Mouse (Mus musculus): ENCODE measurements around the gene Hacl1. TPM values are rescaled to one million over a fixed set of nuclear protein-coding genes. Genes with fewer than 3 reads are reported as not detected.
A peak's percentile ranks its signal among the peaks of the same experiment; 100 is the strongest.

Hacl1 gene
- polyA plus RNA-seq, 1 experiment from 2014 or later, result 76.3 TPM

DNA sequence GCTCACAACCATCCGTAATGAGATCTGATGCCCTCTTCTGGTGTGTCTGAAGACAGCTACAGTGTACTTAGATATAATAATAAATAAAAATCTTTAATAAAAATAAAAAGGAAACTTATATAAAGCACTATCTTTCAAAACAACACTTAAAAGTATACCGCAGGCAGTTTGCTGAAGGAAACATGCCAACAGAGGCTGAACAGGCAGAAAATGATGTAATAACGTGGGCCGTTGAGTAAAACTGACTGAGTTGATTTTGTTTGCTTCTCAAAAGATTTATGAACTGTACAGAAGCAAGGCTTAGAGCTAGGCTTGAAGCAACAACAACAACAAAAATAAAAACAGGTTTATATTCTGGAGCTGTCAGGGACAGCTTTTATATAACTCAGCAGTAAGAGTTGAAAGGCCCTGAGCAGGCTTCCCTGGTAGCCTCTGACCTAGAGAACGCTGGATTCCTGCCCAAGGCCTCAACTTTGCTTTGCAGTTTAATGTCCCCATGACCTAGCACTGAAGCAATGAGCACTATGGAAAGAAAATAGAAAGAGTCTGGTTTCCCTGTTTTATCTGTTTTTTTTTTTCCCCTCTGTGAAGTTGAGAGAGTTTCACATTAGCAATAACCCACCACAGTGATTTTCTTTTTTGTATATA, 3.2 kb upstream of the Hacl1 start:
- no peak for DNase-seq (ENCODE audit: low spot score)
- ATAC-seq (replicated peaks; ENCODE audit: low FRiP score, low read depth), result no peak
- WGBS, result 62% methylated on average over 4 of the region's 5 CpGs
- no peak overlapping the region for H3K27ac ChIP-seq
- H3K36me3 ChIP-seq (ENCODE audit: insufficient read depth, low read length), result no peaks in the 10 kb centered on the region
- H3K4me2 ChIP-seq (ENCODE audit: low read length), result no peak overlapping the region
- H3K27me3 ChIP-seq (ENCODE audit: insufficient read depth, low read length), result no peaks in the 10 kb centered on the region
- TF ChIP-seq CTCF (IDR thresholded peaks at IDR 0.05; ENCODE audit: low read depth), result no peak
- no peaks in the 10 kb centered on the region for H3K9me3 ChIP-seq (replicated peaks; ENCODE audit: low read length)
- H3K9ac ChIP-seq (ENCODE audit: low read depth, low read length), result no peak overlapping the region
- H3K4me3 ChIP-seq (replicated peaks; ENCODE audit: low read depth, low read length), result no peak overlapping the region
- 0 out of 2 replicates have a peak, but pooled peaks cover 4% of the 10 kb centered on the region for H3K4me1 ChIP-seq (replicated peaks; ENCODE audit: insufficient read depth, low read length)

DNA sequence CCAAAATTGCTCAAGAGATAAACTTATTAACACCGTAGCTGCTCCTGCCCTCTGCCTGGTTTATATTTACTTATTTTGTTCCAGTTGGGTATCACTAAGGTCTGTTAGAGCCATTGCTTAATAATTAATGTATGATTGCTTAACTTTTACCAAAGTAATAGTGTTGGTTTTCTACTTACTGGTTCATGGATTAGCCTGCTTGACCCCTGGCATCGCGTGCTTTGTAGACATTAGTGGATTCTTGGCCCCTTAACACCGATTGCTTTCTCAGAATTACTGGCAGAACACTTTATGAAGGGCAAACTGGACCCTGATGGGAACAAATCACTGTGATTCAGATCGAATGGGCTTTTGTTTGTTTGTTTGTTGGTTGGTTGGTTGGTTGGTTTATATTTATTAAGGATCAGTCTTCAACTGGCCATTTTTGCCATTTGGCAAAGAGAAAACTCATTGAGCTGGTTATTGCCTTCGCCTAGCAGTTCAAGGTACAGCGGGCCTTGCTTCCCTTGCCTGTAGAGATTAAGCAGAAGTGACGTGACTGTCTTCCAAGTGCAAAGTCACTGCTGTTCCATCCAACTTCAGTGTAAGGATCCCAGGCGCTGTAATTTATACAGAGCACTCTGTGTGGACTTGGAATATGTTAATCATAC, 545 bp upstream of the Hacl1 start:
- TF ChIP-seq CTCF (IDR thresholded peaks at IDR 0.05; ENCODE audit: low read depth), result no peak
- H3K4me2 ChIP-seq (ENCODE audit: low read length), result peak overlapping the region; percentile 94
- ATAC-seq (replicated peaks; ENCODE audit: low FRiP score, low read depth), result peak; percentile 59
- no peaks in the 10 kb centered on the region for H3K36me3 ChIP-seq (ENCODE audit: insufficient read depth, low read length)
- H3K4me1 ChIP-seq (replicated peaks; ENCODE audit: insufficient read depth, low read length), result 0 out of 2 replicates have a peak, but pooled peaks cover 4% of the 10 kb centered on the region
- H3K9me3 ChIP-seq (replicated peaks; ENCODE audit: low read length), result no peaks in the 10 kb centered on the region
- peak overlapping the region; percentile 56 for H3K9ac ChIP-seq (ENCODE audit: low read depth, low read length)
- H3K4me3 ChIP-seq (replicated peaks; ENCODE audit: low read depth, low read length), result peak overlapping the region; percentile 52
- H3K27me3 ChIP-seq (ENCODE audit: insufficient read depth, low read length), result no peaks in the 10 kb centered on the region
- 55% methylated on average over 9 of the region's 9 CpGs for WGBS
- peak overlapping the region; percentile 83 for H3K27ac ChIP-seq
- peak; percentile 43 for DNase-seq (ENCODE audit: low spot score)

DNA sequence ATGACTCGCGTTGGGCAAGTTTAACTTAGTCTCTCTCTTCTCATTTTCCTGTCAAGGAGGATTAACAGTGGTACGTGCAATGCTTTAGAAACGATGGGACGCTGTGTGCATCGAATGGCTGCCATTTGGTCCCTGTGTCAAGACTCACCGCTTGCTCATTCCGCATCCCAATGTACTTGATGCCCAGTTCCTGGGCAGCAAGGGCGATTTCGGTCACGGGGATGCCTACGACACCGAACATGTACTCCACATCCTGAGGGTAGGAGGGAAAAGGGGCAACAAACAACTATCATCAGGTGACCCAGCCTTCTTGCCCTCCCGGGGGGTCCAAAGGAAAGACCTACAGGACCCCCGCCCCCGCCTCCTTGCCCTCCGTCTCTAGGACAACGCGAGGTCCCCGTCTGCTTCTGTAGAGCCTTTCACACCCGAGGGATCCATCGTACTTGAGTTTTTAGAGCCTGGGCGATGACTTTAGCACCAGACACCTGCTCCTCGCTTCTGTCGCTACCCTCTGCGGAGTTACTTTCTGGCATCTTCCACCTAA, 668 bp downstream of the Hacl1 start, which contains the start of gene Gm49387:
Gm49387 (minus strand) TSS at position 533 of the 544 bp plus-strand sequence.
- TF ChIP-seq CTCF (IDR thresholded peaks at IDR 0.05; ENCODE audit: low read depth), result no peak
- no peak for DNase-seq (ENCODE audit: low spot score)
- peak within 1 kb of the TSS; percentile 56 for H3K9ac ChIP-seq (ENCODE audit: low read depth, low read length)
- peak within 1 kb of the TSS; percentile 94 for H3K4me2 ChIP-seq (ENCODE audit: low read length)
- peak; percentile 8; the same call in 1 of the 2 replicates for ATAC-seq (replicated peaks; ENCODE audit: low FRiP score, low read depth)
- H3K9me3 ChIP-seq (replicated peaks; ENCODE audit: low read length), result no peaks in the 10 kb centered on the region
- 2% methylated on average over 26 of the region's 26 CpGs for WGBS
- H3K27me3 ChIP-seq (ENCODE audit: insufficient read depth, low read length), result no peaks in the 10 kb centered on the region
- peak within 1 kb of the TSS; percentile 52 for H3K4me3 ChIP-seq (replicated peaks; ENCODE audit: low read depth, low read length)
- H3K27ac ChIP-seq, result peak within 1 kb of the TSS; percentile 83
- 0 out of 2 replicates have a peak, but pooled peaks cover 4% of the 10 kb centered on the region for H3K4me1 ChIP-seq (replicated peaks; ENCODE audit: insufficient read depth, low read length)
- no peaks in the 10 kb centered on the region for H3K36me3 ChIP-seq (ENCODE audit: insufficient read depth, low read length)

DNA sequence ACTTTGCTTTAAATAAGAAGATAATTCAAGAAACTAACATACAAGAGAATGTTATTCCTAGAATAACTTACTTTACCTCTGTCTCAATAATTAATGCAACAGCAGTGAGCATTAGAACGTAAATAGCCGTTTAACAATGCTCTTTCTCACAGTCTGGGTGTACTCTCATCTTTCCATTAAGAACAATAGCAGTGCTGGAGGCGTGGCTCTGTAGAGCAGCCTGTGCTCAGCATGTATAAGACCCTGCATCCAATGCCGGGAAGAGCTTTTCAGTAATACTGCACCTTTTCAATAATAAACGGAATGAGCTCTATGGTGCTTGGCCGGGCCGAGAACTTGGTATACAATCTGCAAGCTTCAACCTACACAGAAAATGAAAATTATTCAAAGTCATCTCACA, 10.4 kb downstream of the Hacl1 start:
- H3K4me3 ChIP-seq (replicated peaks; ENCODE audit: low read depth, low read length), result no peak overlapping the region
- no peak overlapping the region for H3K4me2 ChIP-seq (ENCODE audit: low read length)
- no peaks in the 10 kb centered on the region for H3K4me1 ChIP-seq (replicated peaks; ENCODE audit: insufficient read depth, low read length)
- no peaks in the 10 kb centered on the region for H3K9me3 ChIP-seq (replicated peaks; ENCODE audit: low read length)
- ATAC-seq (replicated peaks; ENCODE audit: low FRiP score, low read depth) (no peak), DNase-seq (ENCODE audit: low spot score) (no peak)
- WGBS, result 71% methylated on average over 7 of the region's 7 CpGs
- no peak overlapping the region for H3K9ac ChIP-seq (ENCODE audit: low read depth, low read length)
- H3K27ac ChIP-seq, result no peak overlapping the region
- H3K36me3 ChIP-seq (ENCODE audit: insufficient read depth, low read length), result no peaks in the 10 kb centered on the region
- no peaks in the 10 kb centered on the region for H3K27me3 ChIP-seq (ENCODE audit: insufficient read depth, low read length)
- TF ChIP-seq CTCF (IDR thresholded peaks at IDR 0.05; ENCODE audit: low read depth), result no peak

DNA sequence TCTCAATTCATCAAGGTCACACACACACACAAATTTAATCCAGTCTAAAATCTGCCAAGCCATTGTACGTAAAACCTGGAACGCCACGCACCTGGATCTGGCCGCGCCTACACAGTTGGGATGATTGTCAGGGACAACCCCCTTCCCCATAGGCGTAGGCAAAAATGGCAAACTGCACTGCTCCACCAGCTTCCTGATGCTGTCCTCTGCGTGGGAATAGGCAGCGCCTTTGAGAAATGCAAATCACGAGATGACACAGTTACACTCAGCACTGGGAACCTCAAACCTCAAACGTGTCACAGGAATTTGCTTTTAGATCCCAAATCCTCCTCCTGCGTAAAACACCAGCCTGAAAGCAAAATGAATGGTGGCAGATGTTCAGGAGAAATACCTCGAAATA, 18.3 kb downstream of the Hacl1 start:
- Histone ChIP-seq H3K4me1 (replicated peaks; ENCODE audit: insufficient read depth, low read length) (no peaks in the 10 kb centered on the region), H3K27me3 (ENCODE audit: insufficient read depth, low read length) (no peaks in the 10 kb centered on the region), H3K4me3 (replicated peaks; ENCODE audit: low read depth, low read length) (no peak overlapping the region), H3K9me3 (replicated peaks; ENCODE audit: low read length) (no peaks in the 10 kb centered on the region), H3K4me2 (ENCODE audit: low read length) (no peak overlapping the region), H3K36me3 (ENCODE audit: insufficient read depth, low read length) (0 out of 2 replicates have a peak, but pooled peaks cover 4% of the 10 kb centered on the region), H3K9ac (ENCODE audit: low read depth, low read length) (no peak overlapping the region), H3K27ac (no peak overlapping the region)
- WGBS, result 88% methylated on average over 12 of the region's 12 CpGs
- ATAC-seq (replicated peaks; ENCODE audit: low FRiP score, low read depth), result no peak
- no peak for DNase-seq (ENCODE audit: low spot score)
- TF ChIP-seq CTCF (IDR thresholded peaks at IDR 0.05; ENCODE audit: low read depth), result no peak

DNA sequence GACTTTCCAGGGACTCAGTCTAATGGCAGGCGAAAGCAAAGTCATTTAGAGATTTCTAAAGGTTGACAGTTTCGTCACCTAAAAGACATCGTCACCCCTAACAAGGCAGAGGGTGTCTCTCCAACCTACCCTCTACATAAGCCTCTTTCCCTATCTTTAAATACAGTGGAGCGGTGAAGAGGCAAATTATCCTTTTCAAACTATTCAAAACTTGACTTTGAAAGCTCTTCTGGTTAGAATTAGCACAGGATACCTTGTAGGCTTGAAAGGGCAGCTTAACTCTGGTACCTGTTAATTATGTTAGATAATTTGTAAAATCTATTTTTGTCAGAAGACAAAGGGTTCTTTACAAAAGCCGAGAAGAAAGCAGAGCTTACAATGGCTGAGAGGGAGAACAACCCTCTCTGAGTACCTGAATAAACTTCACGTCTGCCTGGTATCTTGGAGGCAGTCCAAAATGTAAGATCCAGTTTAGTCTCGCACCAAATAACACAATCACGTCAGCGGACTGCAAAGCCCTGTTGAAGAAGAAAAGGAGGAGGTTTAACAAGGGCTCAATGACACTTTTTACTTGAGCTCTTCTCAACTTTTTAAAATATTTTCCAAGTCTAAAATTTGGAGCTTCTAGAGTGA, 20.4 kb downstream of the Hacl1 start:
- ATAC-seq (replicated peaks; ENCODE audit: low FRiP score, low read depth) (no peak), DNase-seq (ENCODE audit: low spot score) (no peak)
- no peak overlapping the region for H3K4me2 ChIP-seq (ENCODE audit: low read length)
- H3K36me3 ChIP-seq (ENCODE audit: insufficient read depth, low read length), result 0 out of 2 replicates have a peak, but pooled peaks cover 4% of the 10 kb centered on the region
- H3K27me3 ChIP-seq (ENCODE audit: insufficient read depth, low read length), result no peaks in the 10 kb centered on the region
- no peaks in the 10 kb centered on the region for H3K4me1 ChIP-seq (replicated peaks; ENCODE audit: insufficient read depth, low read length)
- H3K27ac ChIP-seq, result no peak overlapping the region
- no peak overlapping the region for H3K4me3 ChIP-seq (replicated peaks; ENCODE audit: low read depth, low read length)
- TF ChIP-seq CTCF (IDR thresholded peaks at IDR 0.05; ENCODE audit: low read depth), result no peak
- H3K9me3 ChIP-seq (replicated peaks; ENCODE audit: low read length), result no peaks in the 10 kb centered on the region
- WGBS, result 77% methylated on average over 9 of the region's 9 CpGs
- no peak overlapping the region for H3K9ac ChIP-seq (ENCODE audit: low read depth, low read length)

Measured in kidney, postnatal 0 days (tissue).